Mouse (Mus musculus) cortical plate, adult 2 months (tissue): Measurements from ENCODE around the gene Pdcd2. TPM values are rescaled to one million over a fixed set of nuclear protein-coding genes. Genes with fewer than 3 reads are reported as not detected.

Experiments used
- H3K27ac ChIP-seq: fragments of 200-500 bp; 2 replicates; pipeline ENCODE4 v1.5.1; 2012; ENCODE audit warnings: low read length, control low read depth, inconsistent platforms; ENCODE audit not compliant: insufficient read depth
- H3K4me1 ChIP-seq: fragments of 200-500 bp; 2 replicates; pipeline ENCODE4 v1.6.1; 2011; ENCODE audit warnings: low read length; ENCODE audit not compliant: control insufficient read depth, insufficient read depth
- H3K4me3 ChIP-seq: fragments of 200-500 bp; 2 replicates; pipeline ENCODE4 v1.5.1; 2011; ENCODE audit warnings: mild to moderate bottlenecking, low read length, control low read depth; ENCODE audit not compliant: insufficient read depth
- CTCF ChIP-seq: fragments of 200-500 bp; IDR thresholded peaks from 2 replicates; pipeline ENCODE4 v1.5.1; 2011; ENCODE audit warnings: mild to moderate bottlenecking, control low read depth, low read length; ENCODE audit not compliant: insufficient read depth; ENCODE audit errors: extremely low read depth
- POLR2A ChIP-seq: fragments of 200-500 bp; IDR thresholded peaks from 2 replicates; pipeline ENCODE4 v1.6.1; 2011; ENCODE audit warnings: mild to moderate bottlenecking, low read length, control low read depth; ENCODE audit not compliant: insufficient read depth; ENCODE audit errors: extremely low read depth
- polyA plus RNA-seq: library from polyadenylated mRNA; depleted of rRNA; stranded (reverse); fragments of >200 nt; gene quantifications from 2 replicates; pipeline ENCODE4 v1.2.3, GENCODE M21; 2012; rRNA removed

Gene Pdcd2
- polyA plus RNA-seq, 1 experiment: 15.6 TPM

DNA sequence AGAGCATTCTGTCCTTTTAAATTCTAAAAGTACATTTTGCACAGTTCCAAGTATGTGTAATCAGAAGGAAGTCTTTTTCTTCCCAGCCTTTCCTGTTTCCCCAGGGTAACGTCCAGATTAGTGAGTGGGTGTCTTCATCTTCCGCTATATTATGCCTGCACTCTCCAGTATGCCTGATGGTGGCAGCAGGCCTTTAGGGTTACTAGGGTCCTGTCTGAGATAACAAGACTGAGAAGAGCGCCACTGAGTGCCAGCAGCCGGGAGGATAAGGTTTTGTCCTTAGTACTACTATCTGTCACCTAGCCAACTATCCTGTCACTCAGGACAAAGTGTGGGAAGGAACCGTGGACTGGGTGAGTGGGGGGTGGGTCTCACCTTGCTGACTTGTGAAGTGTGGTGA lies 9.3 kb downstream of the Pdcd2 start:
- Histone ChIP-seq H3K27ac (no peak overlapping the region), H3K4me3 (no peak overlapping the region), H3K4me1 (no peaks in the 10 kb centered on the region)
- TF ChIP-seq CTCF: no peak
- TF ChIP-seq POLR2A: no peak

DNA sequence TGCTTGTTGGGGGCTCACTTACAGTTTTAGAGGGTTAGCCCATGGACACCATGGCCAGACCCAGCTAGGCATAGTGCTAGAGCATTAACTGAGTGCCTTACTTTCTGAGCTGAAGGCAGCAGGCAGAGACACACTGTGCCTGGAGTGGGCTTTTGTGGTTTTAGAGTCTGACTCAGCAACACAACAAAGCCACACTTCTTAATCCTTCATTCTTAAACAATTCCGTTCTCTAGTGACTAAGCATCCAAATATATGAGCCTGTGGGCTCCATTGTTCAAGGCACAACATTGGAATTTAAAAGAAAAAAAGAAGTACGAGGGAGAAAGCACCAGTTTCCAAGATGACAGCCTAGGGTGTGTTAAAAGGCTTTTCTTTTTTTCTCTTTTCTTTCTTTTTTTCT lies 16.4 kb downstream of the Pdcd2 start:
- H3K4me1 ChIP-seq: no peaks in the 10 kb centered on the region
- H3K4me3 ChIP-seq: no peak overlapping the region
- no peak overlapping the region for H3K27ac ChIP-seq
- TF ChIP-seq POLR2A (no peak), CTCF (no peak)

DNA sequence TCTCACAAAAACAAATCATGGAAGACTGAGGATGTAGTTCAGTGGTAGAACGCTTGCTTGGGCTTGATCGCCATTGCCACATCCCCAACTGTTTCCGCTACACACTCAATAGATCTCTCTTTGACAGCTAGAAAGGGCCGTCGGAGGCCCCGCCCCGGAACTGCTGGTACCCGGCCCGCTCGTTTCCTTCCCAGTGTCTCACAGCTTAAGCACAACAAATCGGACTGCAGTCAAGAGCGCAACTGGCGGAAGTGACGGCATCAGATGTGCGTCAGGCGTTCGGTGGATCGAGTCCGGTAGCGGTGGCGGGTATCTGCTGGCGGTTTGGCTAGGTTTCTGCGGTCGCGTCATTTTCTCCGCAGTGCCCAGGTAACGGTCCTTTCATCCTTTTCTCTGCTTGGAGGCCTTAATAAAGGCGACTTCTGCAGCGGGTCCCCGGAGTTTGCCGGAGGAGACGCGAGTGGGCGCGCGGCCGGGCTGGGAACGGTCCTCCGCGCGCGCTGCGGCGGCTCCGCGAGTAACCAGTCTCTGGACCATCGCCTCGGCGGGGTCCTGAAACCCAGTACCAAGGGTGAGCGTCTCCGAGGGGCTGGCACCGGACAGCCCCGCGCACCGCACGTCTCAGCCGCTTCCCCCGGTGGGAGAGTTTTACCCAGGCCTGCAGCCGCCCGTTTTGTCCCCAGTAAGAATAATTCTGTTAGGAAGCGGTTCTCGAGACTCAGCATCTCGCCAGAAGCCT lies 27.3 kb downstream of the Pdcd2 start, which contains the start of the genes Psmb1 and Tbp:
Gene Psmb1, minus strand, starts transcription at position 96 of the 739 bp plus-strand sequence.
Gene Tbp, plus strand, starts transcription at position 233 of the 739 bp plus-strand sequence.
- Histone ChIP-seq H3K4me3 (peak within 1 kb of the TSS; percentile 94), H3K27ac (peak within 1 kb of the TSS; percentile 71), H3K4me1 (peaks cover 2% of the 10 kb centered on the region)
- TF ChIP-seq CTCF (no peak), POLR2A (peak; percentile 77; the same call in 1 of the 2 replicates)

DNA sequence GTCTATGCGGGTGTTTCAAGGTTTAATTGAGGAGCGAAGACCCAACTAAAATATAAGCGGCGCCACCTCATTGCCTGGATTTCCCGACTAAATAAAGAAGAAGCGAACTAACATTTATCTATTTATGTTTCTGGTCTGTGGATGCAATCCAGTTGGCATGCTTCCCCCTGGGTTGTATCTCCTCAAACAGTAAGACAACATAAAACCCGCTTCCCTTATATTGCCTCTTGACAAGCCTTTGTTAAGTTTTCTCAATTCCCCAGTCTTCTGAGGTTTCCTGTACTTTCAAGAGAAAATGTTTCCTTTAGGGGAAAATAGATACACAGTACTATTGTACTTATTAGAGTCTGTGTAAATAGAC lies 28.4 kb downstream of the Pdcd2 start:
- Histone ChIP-seq H3K27ac (no peak overlapping the region), H3K4me1 (peaks cover 2% of the 10 kb centered on the region), H3K4me3 (peak overlapping the region; percentile 94)
- no peak for TF ChIP-seq CTCF
- no peak for TF ChIP-seq POLR2A

DNA sequence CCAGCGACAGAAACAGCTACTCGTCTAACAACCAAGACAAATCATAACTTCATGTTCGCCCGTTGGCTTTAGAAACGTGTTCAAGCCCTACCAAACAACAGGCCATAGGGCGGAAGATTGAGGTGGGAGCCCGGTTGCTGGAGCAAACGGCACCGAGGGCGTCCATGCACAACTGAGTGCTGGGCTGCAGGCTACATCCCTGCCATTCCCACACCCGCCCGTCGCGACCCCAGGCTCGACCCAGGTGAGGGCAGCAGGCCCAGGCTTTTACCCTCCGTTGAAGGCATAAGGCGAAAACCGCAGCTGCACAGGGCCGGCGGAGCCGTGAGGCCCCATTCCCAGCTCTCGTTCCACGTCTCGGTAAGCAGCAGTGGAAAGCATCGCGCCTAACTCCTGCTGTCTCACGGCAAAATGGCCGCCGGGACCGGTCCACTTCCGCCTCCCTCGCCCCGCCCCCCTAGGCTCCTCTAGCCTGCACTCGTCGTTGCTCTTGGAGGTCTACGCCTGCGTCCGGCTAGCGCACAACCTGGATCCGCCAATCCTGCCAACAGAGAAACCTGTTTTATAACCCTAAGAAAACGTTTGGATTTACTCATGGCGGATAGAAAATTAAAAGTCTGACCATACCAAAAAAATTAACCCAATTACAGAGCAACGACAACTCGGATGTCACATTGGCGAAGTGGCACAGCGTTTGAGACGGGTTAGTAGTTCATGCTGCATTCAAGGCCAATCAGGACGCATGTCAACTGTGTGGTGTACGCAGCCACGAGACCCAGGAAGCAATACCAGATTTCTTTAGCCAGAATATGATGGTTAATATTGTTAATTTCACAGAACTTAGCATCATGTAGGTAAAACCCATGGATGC lies 29.0 kb downstream of the Pdcd2 start:
- Histone ChIP-seq H3K4me3 (peak overlapping the region; percentile 94), H3K4me1 (peaks cover 2% of the 10 kb centered on the region), H3K27ac (peak overlapping the region; percentile 92)
- peak; percentile 78 for TF ChIP-seq POLR2A
- TF ChIP-seq CTCF: no peak

DNA sequence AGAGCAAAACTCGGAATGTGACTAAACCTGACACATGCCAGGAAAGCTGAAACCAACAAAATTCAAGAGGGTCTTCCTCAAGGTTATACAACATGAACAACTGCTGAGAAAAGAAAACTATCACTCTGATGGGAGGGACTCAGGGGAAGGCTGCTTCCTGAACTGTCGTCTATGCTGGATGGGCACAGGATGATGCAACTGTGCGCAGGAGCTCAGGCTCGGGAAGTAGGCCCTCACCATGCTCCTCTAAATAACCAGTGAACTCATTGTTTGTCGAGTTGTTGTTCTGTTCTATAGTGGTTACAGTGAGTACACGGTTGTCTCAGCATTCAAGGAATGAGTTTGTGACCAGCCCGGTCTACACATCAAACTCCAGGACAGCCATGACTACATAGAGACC lies 36.6 kb downstream of the Pdcd2 start:
- no peaks in the 10 kb centered on the region for H3K4me1 ChIP-seq
- TF ChIP-seq CTCF (no peak), POLR2A (no peak)
- no peak overlapping the region for H3K27ac ChIP-seq
- no peak overlapping the region for H3K4me3 ChIP-seq

DNA sequence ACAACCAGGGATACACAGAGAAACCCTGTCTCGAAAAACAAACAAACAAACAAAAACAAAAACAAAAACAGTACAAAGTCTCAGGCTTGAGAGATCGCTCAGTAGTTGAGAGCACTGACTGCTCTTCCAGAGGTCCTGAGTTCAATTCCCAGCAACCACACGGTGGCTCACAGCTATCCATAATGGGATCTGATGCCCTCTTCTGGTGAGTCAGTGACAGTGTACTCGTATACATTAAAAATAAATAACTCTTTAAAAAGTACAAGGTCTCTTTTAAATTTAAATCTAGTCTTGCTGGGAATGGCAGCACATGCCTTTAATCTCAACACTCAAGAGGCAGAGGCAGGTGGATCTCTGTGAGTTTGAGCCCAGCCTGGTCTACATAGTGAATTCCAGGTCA lies 54.4 kb downstream of the Pdcd2 start:
- no peak overlapping the region for H3K27ac ChIP-seq
- no peaks in the 10 kb centered on the region for H3K4me1 ChIP-seq
- no peak for TF ChIP-seq CTCF
- no peak for TF ChIP-seq POLR2A
- no peak overlapping the region for H3K4me3 ChIP-seq

Other genes with a start within 250 kb of the Pdcd2 start
- 4.7 and 5.5 TPM in 2 replicates for gene Dll1, start 150.4 kb downstream of the Pdcd2 start, polyA plus RNA-seq
- 27.8 and 29.3 TPM in 2 replicates for gene Fam120b, start 131.1 kb downstream of the Pdcd2 start, polyA plus RNA-seq
- 150 and 158 TPM in 2 replicates for gene Psmb1, start 27.6 kb downstream of the Pdcd2 start, polyA plus RNA-seq
- 40.8 and 41.2 TPM in 2 replicates for gene Tbp, start 27.4 kb downstream of the Pdcd2 start, polyA plus RNA-seq
- 2.4 and 2.8 TPM in 2 replicates for gene Prdm9, start 37.1 kb upstream of the Pdcd2 start, polyA plus RNA-seq
- gene Chd1, start 177.7 kb upstream of the Pdcd2 start, polyA plus RNA-seq: 5.6 and 5.8 TPM in 2 replicates